Comparison of ENCODE assay signal across 11 mouse cellular contexts in genomic region chr9:70249881-70250681, GRCm38 (mm10). TPM values are rescaled to one million over a fixed set of nuclear protein-coding genes. Genes with fewer than 3 reads are reported as not detected.
DNase-seq lines count a peak whose midpoint lies in the region; ATAC-seq lines count a peak whose summit lies in the region.
"Had no signal": no experiment of that assay in that cellular context is flagged by ENCODE, and none has a peak within 500 bp of the region (broad histone marks: within the 10 kb centered on the region; RNA-seq: fewer than 3 reads in every experiment).

No protein-coding gene starts in this region.

- intact Hi-C loops in left cerebral cortex, postnatal 4 days (cut with DNase I): no loop called here

- H3K4me3 ChIP-seq in hindbrain, embryonic 10.5 days: no peak overlapping the region
- H3K4me3 ChIP-seq: limb, embryonic 13.5 days; midbrain, embryonic 15.5 days had no signal

- no peaks in the 10 kb centered on the region for H3K27me3 ChIP-seq in hindbrain, embryonic 10.5 days (ENCODE audit: insufficient read depth, poor library complexity, severe bottlenecking)
- H3K27me3 ChIP-seq: limb, embryonic 13.5 days; midbrain, embryonic 15.5 days had no signal

- H3K4me1 ChIP-seq in hindbrain, embryonic 10.5 days (replicated peaks): 0 out of 2 replicates have a peak, but pooled peaks cover 13% of the 10 kb centered on the region
- H3K4me1 ChIP-seq: midbrain, embryonic 15.5 days had no signal

- H3K9me3 ChIP-seq in hindbrain, embryonic 10.5 days: no peaks in the 10 kb centered on the region
- H3K9me3 ChIP-seq: limb, embryonic 13.5 days; midbrain, embryonic 15.5 days had no signal

- no peaks in the 10 kb centered on the region for H3K36me3 ChIP-seq in hindbrain, embryonic 10.5 days
- H3K36me3 ChIP-seq: limb, embryonic 13.5 days; midbrain, embryonic 15.5 days had no signal

- no peak for ATAC-seq in megakaryocyte, adult 5-6 weeks (ENCODE audit: poor library complexity, severe bottlenecking)
- ATAC-seq: midbrain, embryonic 15.5 days had no signal

- WGBS in hindbrain, embryonic 10.5 days: 78% methylated on average over 12 of the region's 12 CpGs

- no peak overlapping the region for H3K27ac ChIP-seq in hindbrain, embryonic 10.5 days
- H3K27ac ChIP-seq: limb, embryonic 13.5 days; midbrain, embryonic 15.5 days had no signal

- DNase-seq in embryo, embryonic 10.5 days (ENCODE audit: low spot score): peak; percentile 26
- no peak for DNase-seq in embryo, embryonic 9.5 days (ENCODE audit: extremely low spot score)
- DNase-seq in 3T3-L1 (ENCODE audit: low read depth, low spot score): peak; percentile 67
- DNase-seq in brain, adult 2 months (ENCODE audit: low read depth, low spot score): peak; percentile 32
- DNase-seq in kidney, postnatal 36 days: peak; percentile 74 to 78
- no peak for DNase-seq in left cerebral cortex, postnatal 4 days
- no peak for DNase-seq in hindbrain, embryonic 10.5 days (ENCODE audit: low spot score)
- DNase-seq: cerebellum, adult 11 months had no signal

RNA-seq across cellular contexts. Expression of gene Myo1e, which starts 42.9 kb away (rescaled TPM):
- 0.59 TPM in 1 of 2 replicates, not detected in the other for total RNA-seq in megakaryocyte, adult 5-6 weeks (2015)
- total RNA-seq in megakaryocyte, adult 5-6 weeks (2017): 0.51 and 1.1 TPM in 2 replicates
- 1 to 10 TPM; 5.2 to 6.1 TPM for total RNA-seq in left cerebral cortex, postnatal 4 days (2021)
- 12.6 and 15.2 TPM in 2 replicates for polyA plus RNA-seq in hindbrain, embryonic 10.5 days (2016; fragmentation: Nextera tagmentation; extraction: Ambion mirVana)

Comparison
In these comparisons a context has a peak if more than half of its experiments do, and no peak if none do; other contexts are left out.
1. DNase-seq: peak in embryo, embryonic 10.5 days (single experiment), 3T3-L1 (single experiment), brain, adult 2 months (single experiment) and kidney, postnatal 36 days (2 of 2); none in embryo, embryonic 9.5 days (single experiment), left cerebral cortex, postnatal 4 days (single experiment) and hindbrain, embryonic 10.5 days (single experiment).